Mouse (Mus musculus) hindbrain, embryonic 11.5 days (tissue): ENCODE measurements around the gene Foxo1. TPM values are rescaled to one million over a fixed set of nuclear protein-coding genes. Genes with fewer than 3 reads are reported as not detected.

Experiments
- ATAC-seq: fragments of 200-750 bp; cut with Nextera tagmentation; 2 replicates; pipeline ENCODE4 v1.8.0; 2017; ENCODE audit warnings: mild to moderate bottlenecking, moderate TSS enrichment, moderate library complexity; ENCODE audit not compliant: low FRiP score
- DNase-seq: peaks from one replicate; pipeline ENCODE4 v3.0.0-alpha.2; 2015; ENCODE audit warnings: low spot score
- H3K27ac ChIP-seq: fragments of 300-500 bp; sonication (generic); 2 replicates; pipeline ENCODE4 v1.5.1; 2014; ENCODE audit warnings: mild to moderate bottlenecking, low read depth, low read length
- H3K27me3 ChIP-seq: fragments of 300-500 bp; sonication (generic); 2 replicates; pipeline ENCODE4 v1.6.1; 2014; ENCODE audit warnings: mild to moderate bottlenecking, low read length, moderate library complexity, mixed read lengths; ENCODE audit not compliant: control insufficient read depth, insufficient read depth
- H3K36me3 ChIP-seq: fragments of 300-500 bp; sonication (generic); 2 replicates; pipeline ENCODE4 v1.6.1; 2014; ENCODE audit warnings: mild to moderate bottlenecking, low read length, moderate library complexity, mixed read lengths; ENCODE audit not compliant: control insufficient read depth, insufficient read depth
- H3K4me1 ChIP-seq: fragments of 300-500 bp; sonication (generic); replicated peaks from 2 replicates; pipeline ENCODE4 v1.6.1; 2014; ENCODE audit warnings: low read length, mixed read lengths; ENCODE audit not compliant: control insufficient read depth, insufficient read depth
- H3K4me2 ChIP-seq: fragments of 300-500 bp; sonication (generic); replicated peaks from 2 replicates; pipeline ENCODE4 v1.6.1; 2014; ENCODE audit warnings: mild to moderate bottlenecking, low read depth, low read length
- H3K4me3 ChIP-seq: fragments of 300-500 bp; sonication (generic); 2 replicates; pipeline ENCODE4 v1.5.1; 2014; ENCODE audit warnings: low read depth, low read length
- H3K9ac ChIP-seq: fragments of 300-500 bp; sonication (generic); 2 replicates; pipeline ENCODE4 v1.6.1; 2014; ENCODE audit warnings: low read depth, low read length
- H3K9me3 ChIP-seq: fragments of 300-500 bp; sonication (generic); 2 replicates; pipeline ENCODE4 v1.6.1; 2016; ENCODE audit warnings: low read length; ENCODE audit not compliant: control insufficient read depth
- WGBS: fragments of 180-500 bp; shearing (Covaris S2); extraction: QIAGEN DNeasy Blood & Tissue Kit; methylation state at CpG from one replicate; pipeline ENCODE4 v1.1.7; 2014; 5-methylcytosine and 5-hydroxymethylcytosine counted together
- polyA plus RNA-seq: library from polyadenylated mRNA; unstranded; fragments of >200 nt; fragmentation: Nextera tagmentation; extraction: Ambion mirVana; gene quantifications from 2 replicates; pipeline ENCODE4 v1.2.1, GENCODE M21; 2014

Gene Foxo1
- polyA plus RNA-seq, 1 experiment from 2014 or later = 3.8 TPM

DNA sequence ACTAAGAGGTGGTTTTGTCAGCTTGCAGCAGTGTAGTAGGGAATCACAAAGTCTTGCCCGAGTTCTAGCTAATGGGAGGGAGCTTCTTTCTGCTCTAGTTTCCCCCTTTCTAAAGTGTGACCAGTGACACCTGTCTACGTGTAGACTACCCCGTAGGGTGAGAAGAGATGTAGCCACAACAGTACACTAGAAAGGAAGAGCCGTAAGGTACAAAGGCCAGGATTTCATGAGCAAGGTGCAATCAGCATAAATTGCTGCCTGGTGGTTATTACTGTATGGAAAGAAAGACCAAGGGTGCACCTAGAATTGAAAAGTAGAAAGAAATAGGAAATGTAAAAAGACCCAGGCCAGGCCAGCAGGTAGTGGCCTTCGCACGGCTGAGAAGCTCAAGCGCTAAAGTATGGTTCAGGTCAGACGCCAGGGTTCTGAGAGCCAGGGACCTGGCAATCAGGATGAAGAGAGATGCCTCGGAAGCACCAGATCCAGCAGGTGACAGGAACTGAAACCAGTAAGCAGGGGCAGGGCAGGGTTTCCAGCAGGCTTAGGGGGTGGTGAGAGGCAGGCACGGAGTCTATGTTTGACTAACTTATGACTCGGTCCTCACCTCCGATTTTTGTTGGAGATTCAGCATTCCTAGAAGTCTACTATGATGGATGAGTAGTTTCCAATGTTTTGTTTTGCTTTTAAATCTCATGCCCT is 72.3 kb downstream of the Foxo1 start:
- 91% methylated on average over 12 of the region's 12 CpGs for WGBS
- no peak overlapping the region for H3K27ac ChIP-seq
- no peak for DNase-seq
- no peak for ATAC-seq
- no peaks in the 10 kb centered on the region for H3K4me1 ChIP-seq
- H3K4me3 ChIP-seq = no peak overlapping the region
- H3K36me3 ChIP-seq = no peaks in the 10 kb centered on the region
- H3K9me3 ChIP-seq = no peaks in the 10 kb centered on the region
- no peak overlapping the region for H3K4me2 ChIP-seq
- no peaks in the 10 kb centered on the region for H3K27me3 ChIP-seq
- no peak overlapping the region for H3K9ac ChIP-seq

- no peaks in the 10 kb centered on the region for H3K36me3 ChIP-seq
- DNase-seq (no peak), ATAC-seq (no peak)
- WGBS = 65% methylated on average over 3 of the region's 3 CpGs
- H3K4me3 ChIP-seq = no peak overlapping the region
- no peak overlapping the region for H3K27ac ChIP-seq
- H3K27me3 ChIP-seq = no peaks in the 10 kb centered on the region
- no peak overlapping the region for H3K9ac ChIP-seq
- no peaks in the 10 kb centered on the region for H3K9me3 ChIP-seq
- no peaks in the 10 kb centered on the region for H3K4me1 ChIP-seq
- no peak overlapping the region for H3K4me2 ChIP-seq
Observed at GRCm38 (mm10) chr3:52342226-52342625, 74.1 kb downstream of the Foxo1 start.

- ATAC-seq (no peak), DNase-seq (no peak)
- H3K4me2 ChIP-seq = no peak overlapping the region
- 23% methylated on average over 3 of the region's 3 CpGs for WGBS
- no peaks in the 10 kb centered on the region for H3K9me3 ChIP-seq
- no peak overlapping the region for H3K27ac ChIP-seq
- H3K9ac ChIP-seq = no peak overlapping the region
- H3K27me3 ChIP-seq = no peaks in the 10 kb centered on the region
- no peaks in the 10 kb centered on the region for H3K36me3 ChIP-seq
- H3K4me1 ChIP-seq = no peaks in the 10 kb centered on the region
- no peak overlapping the region for H3K4me3 ChIP-seq
Observed at GRCm38 (mm10) chr3:52342801-52343200, 74.7 kb downstream of the Foxo1 start.

- H3K4me1 ChIP-seq = no peaks in the 10 kb centered on the region
- ATAC-seq (no peak), DNase-seq (no peak)
- H3K27me3 ChIP-seq = no peaks in the 10 kb centered on the region
- 80% methylated on average over 6 of the region's 6 CpGs for WGBS
- no peak overlapping the region for H3K27ac ChIP-seq
- H3K9me3 ChIP-seq = no peaks in the 10 kb centered on the region
- H3K4me3 ChIP-seq = no peak overlapping the region
- no peak overlapping the region for H3K4me2 ChIP-seq
- H3K9ac ChIP-seq = no peak overlapping the region
- no peaks in the 10 kb centered on the region for H3K36me3 ChIP-seq
Observed at GRCm38 (mm10) chr3:52343270-52344070, 75.3 kb downstream of the Foxo1 start.

DNA sequence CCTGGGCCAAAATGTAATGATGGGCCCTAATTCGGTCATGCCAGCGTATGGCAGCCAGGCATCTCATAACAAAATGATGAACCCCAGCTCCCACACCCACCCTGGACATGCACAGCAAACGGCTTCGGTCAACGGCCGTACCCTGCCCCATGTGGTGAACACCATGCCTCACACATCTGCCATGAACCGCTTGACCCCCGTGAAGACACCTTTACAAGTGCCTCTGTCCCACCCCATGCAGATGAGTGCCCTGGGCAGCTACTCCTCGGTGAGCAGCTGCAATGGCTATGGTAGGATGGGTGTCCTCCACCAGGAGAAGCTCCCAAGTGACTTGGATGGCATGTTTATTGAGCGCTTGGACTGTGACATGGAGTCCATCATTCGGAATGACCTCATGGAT is 77.7 kb downstream of the Foxo1 start:
- DNase-seq = no peak
- Histone ChIP-seq H3K9me3 (no peaks in the 10 kb centered on the region), H3K4me2 (no peak overlapping the region), H3K4me1 (no peaks in the 10 kb centered on the region), H3K27ac (no peak overlapping the region), H3K36me3 (no peaks in the 10 kb centered on the region), H3K9ac (no peak overlapping the region), H3K4me3 (no peak overlapping the region), H3K27me3 (no peaks in the 10 kb centered on the region)
- ATAC-seq = no peak
- WGBS = 92% methylated on average over 11 of the region's 11 CpGs

- no peaks in the 10 kb centered on the region for H3K9me3 ChIP-seq
- DNase-seq (no peak), ATAC-seq (no peak)
- H3K4me3 ChIP-seq = no peak overlapping the region
- no peak overlapping the region for H3K27ac ChIP-seq
- H3K4me2 ChIP-seq = no peak overlapping the region
- H3K36me3 ChIP-seq = no peaks in the 10 kb centered on the region
- no peaks in the 10 kb centered on the region for H3K4me1 ChIP-seq
- H3K27me3 ChIP-seq = no peaks in the 10 kb centered on the region
- 88% methylated on average over 4 of the region's 4 CpGs for WGBS
- no peak overlapping the region for H3K9ac ChIP-seq
Observed at GRCm38 (mm10) chr3:52346986-52347710, 79.0 kb downstream of the Foxo1 start.

- H3K9me3 ChIP-seq = no peaks in the 10 kb centered on the region
- H3K27me3 ChIP-seq = no peaks in the 10 kb centered on the region
- H3K9ac ChIP-seq = no peak overlapping the region
- 65% methylated on average over 10 of the region's 10 CpGs for WGBS
- ATAC-seq (no peak), DNase-seq (no peak)
- H3K36me3 ChIP-seq = no peaks in the 10 kb centered on the region
- no peaks in the 10 kb centered on the region for H3K4me1 ChIP-seq
- no peak overlapping the region for H3K4me2 ChIP-seq
- H3K27ac ChIP-seq = no peak overlapping the region
- no peak overlapping the region for H3K4me3 ChIP-seq
Observed at GRCm38 (mm10) chr3:52347980-52348622, 80.0 kb downstream of the Foxo1 start.

DNA sequence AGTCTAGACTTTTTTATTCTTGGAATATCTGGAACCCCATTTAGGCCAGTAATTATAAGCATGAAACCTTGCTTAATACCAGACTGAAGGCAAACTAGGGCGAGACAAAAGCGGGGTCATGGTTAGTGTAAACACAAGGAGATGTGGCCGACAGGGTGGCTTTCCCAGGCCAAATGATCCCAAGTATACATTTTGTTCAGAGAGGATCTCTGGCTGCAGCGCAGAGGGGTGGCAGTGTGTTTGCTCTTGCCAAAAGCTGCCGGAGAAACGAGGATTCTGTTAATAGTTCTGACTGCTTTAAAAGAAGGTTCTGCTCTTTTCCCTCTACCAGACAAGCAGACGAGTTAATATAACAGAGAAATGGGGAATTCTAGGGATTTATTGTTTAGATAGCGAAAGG is 82.5 kb downstream of the Foxo1 start:
- no peak overlapping the region for H3K9ac ChIP-seq
- ATAC-seq = no peak
- no peaks in the 10 kb centered on the region for H3K4me1 ChIP-seq
- no peaks in the 10 kb centered on the region for H3K9me3 ChIP-seq
- no peaks in the 10 kb centered on the region for H3K27me3 ChIP-seq
- no peak overlapping the region for H3K4me3 ChIP-seq
- no peak overlapping the region for H3K4me2 ChIP-seq
- H3K27ac ChIP-seq = no peak overlapping the region
- DNase-seq = no peak
- 79% methylated on average over 8 of the region's 8 CpGs for WGBS
- H3K36me3 ChIP-seq = no peaks in the 10 kb centered on the region
